Mouse (Mus musculus): ENCODE measurements at regions not wholly inside any gene's neighbourhood (a gene's known extent, or its start where the extent isn't known, plus 50 kb on each side); places are given as distances from the start of the nearest gene placed in this dataset.

DNA sequence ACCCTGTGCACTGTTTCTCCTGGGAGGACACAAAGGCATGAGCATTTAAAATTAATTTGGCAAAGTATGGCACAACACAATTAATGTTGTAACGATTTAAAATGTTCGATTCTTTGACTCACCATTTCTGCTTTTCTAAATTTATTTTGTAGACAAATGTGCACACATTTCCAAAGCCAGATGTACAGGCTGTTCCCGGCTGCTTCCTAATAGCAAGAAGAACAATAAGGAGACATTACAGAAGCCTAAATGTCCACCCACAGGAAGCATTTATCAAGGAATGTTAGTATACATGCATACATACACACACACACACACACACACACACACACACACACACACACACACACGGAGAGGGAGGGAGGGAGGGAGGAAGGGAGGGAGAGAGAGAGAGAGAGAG, 179.1 kb upstream of the Gm10131 start:
- H3K36me3 ChIP-seq (ENCODE audit: control insufficient read depth in 1 of 2, insufficient read depth in 2 of 2, low read length in 2 of 2): no peaks in the 10 kb centered on the region
- no peaks in the 10 kb centered on the region for H3K9me3 ChIP-seq (replicated peaks; ENCODE audit: insufficient read depth, low read length)
- H3K4me3 ChIP-seq (ENCODE audit: control insufficient read depth in 1 of 2, insufficient read depth in 1 of 2, low read depth in 2 of 2, low read length in 2 of 2): no peak overlapping the region
- H3K9ac ChIP-seq (ENCODE audit: control insufficient read depth, low read depth, low read length, poor library complexity, severe bottlenecking): no peak overlapping the region
- no peaks in the 10 kb centered on the region for H3K4me1 ChIP-seq (ENCODE audit: control insufficient read depth in 1 of 2, insufficient read depth in 2 of 2, low read length in 2 of 2)
- no peak for TF ChIP-seq ETS1 (IDR thresholded peaks at IDR 0.05; ENCODE audit: low read depth, low read length)
- no peak for TF ChIP-seq BHLHE40 (IDR thresholded peaks at IDR 0.05; ENCODE audit: borderline replicate concordance, low read depth, low read length)
- TF ChIP-seq MAX (IDR thresholded peaks at IDR 0.05; ENCODE audit: low read length): no peak
- TF ChIP-seq EP300 (IDR thresholded peaks at IDR 0.05; ENCODE audit: low read depth in 1 of 2, low read length in 2 of 2): no peak
- TF ChIP-seq HCFC1 (IDR thresholded peaks at IDR 0.05; ENCODE audit: low read depth, low read length): no peak
- TF ChIP-seq POLR2AphosphoS2 (IDR thresholded peaks at IDR 0.05; ENCODE audit: low read length): no peak
- no peak for TF ChIP-seq NRF1 (IDR thresholded peaks at IDR 0.05; ENCODE audit: insufficient read depth, low read depth, low read length, poor library complexity, severe bottlenecking)
- TF ChIP-seq ZKSCAN1 (IDR thresholded peaks at IDR 0.05; ENCODE audit: low read depth, low read length): no peak
- H3K27me3 ChIP-seq (ENCODE audit: control insufficient read depth in 1 of 2, insufficient read depth in 2 of 2, low read length in 2 of 2): no peaks in the 10 kb centered on the region
- DNase-seq (ENCODE audit: low read depth, low spot score): no peak
- no peak overlapping the region for H3K27ac ChIP-seq (ENCODE audit: control insufficient read depth, low read depth, low read length)
- H3K79me2 ChIP-seq (ENCODE audit: control insufficient read depth, insufficient read depth, low read length, poor library complexity): no peaks in the 10 kb centered on the region

DNA sequence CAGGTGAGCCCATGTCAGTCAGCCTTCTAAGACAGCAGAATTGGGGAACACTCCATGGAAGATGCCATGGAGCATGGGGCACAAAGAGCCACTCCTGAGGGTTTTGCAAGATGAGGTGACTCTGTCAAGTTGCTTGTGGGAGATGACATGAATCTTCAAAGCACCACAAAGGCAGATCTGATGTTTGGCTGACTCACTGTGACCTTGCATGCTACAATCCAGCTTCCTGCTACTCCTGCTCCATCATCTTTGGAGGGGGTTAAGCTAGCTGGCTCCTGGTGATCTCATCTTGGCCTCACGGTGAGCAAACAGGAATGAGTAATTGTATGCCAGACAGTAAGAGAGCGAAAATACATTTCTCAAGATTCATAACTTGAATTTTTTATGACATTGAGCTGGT, 176.3 kb upstream of the Gm10131 start:
- Histone ChIP-seq H3K4me1 (ENCODE audit: control insufficient read depth in 1 of 2, insufficient read depth in 2 of 2, low read length in 2 of 2) (no peaks in the 10 kb centered on the region), H3K27me3 (ENCODE audit: control insufficient read depth in 1 of 2, insufficient read depth in 2 of 2, low read length in 2 of 2) (no peaks in the 10 kb centered on the region), H3K9ac (ENCODE audit: control insufficient read depth, low read depth, low read length, poor library complexity, severe bottlenecking) (no peak overlapping the region), H3K27ac (ENCODE audit: control insufficient read depth, low read depth, low read length) (no peak overlapping the region), H3K36me3 (ENCODE audit: control insufficient read depth in 1 of 2, insufficient read depth in 2 of 2, low read length in 2 of 2) (no peaks in the 10 kb centered on the region), H3K4me3 (ENCODE audit: control insufficient read depth in 1 of 2, insufficient read depth in 1 of 2, low read depth in 2 of 2, low read length in 2 of 2) (no peak overlapping the region), H3K79me2 (ENCODE audit: control insufficient read depth, insufficient read depth, low read length, poor library complexity) (no peaks in the 10 kb centered on the region), H3K9me3 (replicated peaks; ENCODE audit: insufficient read depth, low read length) (no peaks in the 10 kb centered on the region)
- no peak for DNase-seq (ENCODE audit: low read depth, low spot score)
- TF ChIP-seq ZNF384 (IDR thresholded peaks at IDR 0.05; ENCODE audit: low read depth, low read length): no peak

DNA sequence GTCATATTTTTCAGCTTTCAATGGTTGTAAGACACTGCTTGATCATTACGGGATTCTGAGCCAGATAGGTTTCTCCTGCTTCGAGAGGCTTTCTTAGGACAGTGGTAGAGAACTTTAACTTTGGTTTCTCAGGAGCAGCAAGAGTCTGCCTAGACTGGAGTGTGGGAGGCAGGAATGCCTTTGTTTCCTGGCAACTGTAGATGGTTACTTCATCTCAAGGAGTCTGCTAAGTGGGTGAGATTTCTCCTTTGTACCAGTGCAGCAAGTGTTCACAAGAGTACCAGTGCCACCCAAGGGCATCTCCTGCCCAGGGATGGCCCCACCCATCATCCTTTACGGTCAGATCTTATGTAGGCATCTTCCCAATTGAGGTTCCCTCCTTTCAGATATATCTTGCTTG, 173.0 kb upstream of the Gm10131 start:
- DNase-seq (ENCODE audit: low read depth, low spot score): no peak
- Histone ChIP-seq H3K36me3 (ENCODE audit: control insufficient read depth in 1 of 2, insufficient read depth in 2 of 2, low read length in 2 of 2) (no peaks in the 10 kb centered on the region), H3K27me3 (ENCODE audit: control insufficient read depth in 1 of 2, insufficient read depth in 2 of 2, low read length in 2 of 2) (no peaks in the 10 kb centered on the region), H3K79me2 (ENCODE audit: control insufficient read depth, insufficient read depth, low read length, poor library complexity) (no peaks in the 10 kb centered on the region), H3K9me3 (replicated peaks; ENCODE audit: insufficient read depth, low read length) (no peaks in the 10 kb centered on the region), H3K4me1 (ENCODE audit: control insufficient read depth in 1 of 2, insufficient read depth in 2 of 2, low read length in 2 of 2) (no peaks in the 10 kb centered on the region), H3K27ac (ENCODE audit: control insufficient read depth, low read depth, low read length) (no peak overlapping the region), H3K4me3 (ENCODE audit: control insufficient read depth in 1 of 2, insufficient read depth in 1 of 2, low read depth in 2 of 2, low read length in 2 of 2) (no peak overlapping the region), H3K9ac (ENCODE audit: control insufficient read depth, low read depth, low read length, poor library complexity, severe bottlenecking) (no peak overlapping the region)
- TF ChIP-seq RAD21 (IDR thresholded peaks at IDR 0.05; ENCODE audit: low read depth, low read length) (no peak), GABPA (IDR thresholded peaks at IDR 0.05; ENCODE audit: low read depth, low read length) (no peak), SMC3 (IDR thresholded peaks at IDR 0.05; ENCODE audit: low read depth, low read length) (no peak), MYB (IDR thresholded peaks at IDR 0.05; ENCODE audit: low read depth, low read length) (no peak), HCFC1 (IDR thresholded peaks at IDR 0.05; ENCODE audit: low read depth, low read length) (no peak)

Measured in MEL (cell line).